Mouse (Mus musculus): ENCODE measurements around the gene Ctnnbip1. TPM values are rescaled to one million over a fixed set of nuclear protein-coding genes. Genes with fewer than 3 reads are reported as not detected.

Gene Ctnnbip1
- 10 to 100 TPM; 19.0 to 21.4 TPM for total RNA-seq (2021)
- long read RNA-seq, experiment 1, transcript Ctnnbip1-201 (5 exons, 2,674 nt) = major isoform, 48 of 62 reads
- long read RNA-seq, experiment 1, partial matches to known transcripts = 1 of 62 reads
- long read RNA-seq, experiment 1, other reads (novel, unspliced or antisense) = 12 of 62 reads
- long read RNA-seq, experiment 2, transcript Ctnnbip1-201 (5 exons, 2,674 nt) = major isoform, 53 of 62 reads
- long read RNA-seq, experiment 2, partial matches to known transcripts = 2 of 62 reads
- long read RNA-seq, experiment 2, other reads (novel, unspliced or antisense) = 7 of 62 reads

- H3K27ac ChIP-seq = peak within 1 kb of the TSS; percentile 88
- DNase-seq = peak; percentile 98
- peak within 1 kb of the TSS; percentile 95 for H3K4me3 ChIP-seq
- intact Hi-C loops (cut with DNase I) = loop anchor here (5.0 kb wide), 1 partner anchor 219 kb away; the partner anchor contains the start of gene Tmem201
- no peak for TF ChIP-seq CTCF (IDR thresholded peaks at IDR 0.05)
Measured at GRCm38 (mm10) chr4:149517868-149518340, at the start of gene Ctnnbip1. TSS of gene Ctnnbip1 (plus strand) at chr4:149518236.

- intact Hi-C loops (cut with DNase I) = no loop called here
- no peak overlapping the region for H3K4me3 ChIP-seq
- TF ChIP-seq CTCF (IDR thresholded peaks at IDR 0.05) = no peak
- no peak for DNase-seq
- no peak overlapping the region for H3K27ac ChIP-seq
Measured at GRCm38 (mm10) chr4:149469557-149469956, 48.5 kb upstream of the Ctnnbip1 start.

- TF ChIP-seq CTCF (IDR thresholded peaks at IDR 0.05) = no peak
- intact Hi-C loops (cut with DNase I) = no loop called here
- no peak overlapping the region for H3K27ac ChIP-seq
- H3K4me3 ChIP-seq = no peak overlapping the region
- no peak for DNase-seq
Measured at GRCm38 (mm10) chr4:149475096-149475495, 42.9 kb upstream of the Ctnnbip1 start.

GRCm38 (mm10) chr4:149477078-149477477 is 41.0 kb upstream of the Ctnnbip1 start, which contains the start of gene Tmem274:
TSS of gene Tmem274 (plus strand) at chr4:149477378.
- TF ChIP-seq CTCF (IDR thresholded peaks at IDR 0.05) = no peak
- intact Hi-C loops (cut with DNase I) = no loop called here

GRCm38 (mm10) chr4:149484566-149484965 is 33.5 kb upstream of the Ctnnbip1 start:
- no peak for DNase-seq
- TF ChIP-seq CTCF (IDR thresholded peaks at IDR 0.05) = no peak
- intact Hi-C loops (cut with DNase I) = no loop called here

More at GRCm38 (mm10) chr4:149477078-149477477, 41.0 kb upstream of the Ctnnbip1 start, which contains the start of gene Tmem274:
- Histone ChIP-seq H3K27ac (no peak within 1 kb of the TSS), H3K4me3 (no peak within 1 kb of the TSS)
- no peak for DNase-seq

GRCm38 (mm10) chr4:149485053-149485824 is 32.8 kb upstream of the Ctnnbip1 start, which contains the start of the genes Nmnat1 and Lzic:
TSS of gene Nmnat1 (minus strand) at chr4:149485202.
TSS of gene Lzic (plus strand) at chr4:149485229.
- no peak; the same call in 1 of the 2 replicates for TF ChIP-seq CTCF (IDR thresholded peaks at IDR 0.05)
- intact Hi-C loops (cut with DNase I) = loop anchor here (5.0 kb wide), 1 partner anchor 33 kb away; the partner anchor contains the start of gene Rbp7
- peak within 1 kb of the TSS; percentile 97 for H3K27ac ChIP-seq
- peak; percentile 97 for DNase-seq
- H3K4me3 ChIP-seq = peak within 1 kb of the TSS; percentile 86

More at GRCm38 (mm10) chr4:149484566-149484965, 33.5 kb upstream of the Ctnnbip1 start:
- Histone ChIP-seq H3K4me3 (peak overlapping the region; percentile 86), H3K27ac (peak overlapping the region; percentile 97)

- peak overlapping the region; percentile 86 for H3K4me3 ChIP-seq
- DNase-seq = no peak
- peak overlapping the region; percentile 97 for H3K27ac ChIP-seq
- intact Hi-C loops (cut with DNase I) = loop anchor here (2.0 to 5.0 kb wide), 2 partner anchors 34 to 57 kb away; partner anchors contain the start of gene Rbp7
- peak; percentile 55 for TF ChIP-seq CTCF (IDR thresholded peaks at IDR 0.05)
Measured at GRCm38 (mm10) chr4:149485825-149486206, 32.2 kb upstream of the Ctnnbip1 start.

- DNase-seq = no peak
- TF ChIP-seq CTCF (IDR thresholded peaks at IDR 0.05) = no peak
- no peak overlapping the region for H3K27ac ChIP-seq
- intact Hi-C loops (cut with DNase I) = loop anchor here (2.0 to 5.0 kb wide), 2 partner anchors 35 to 55 kb away; partner anchors contain the start of gene Rbp7
- H3K4me3 ChIP-seq = no peak overlapping the region
Measured at GRCm38 (mm10) chr4:149487729-149488128, 30.3 kb upstream of the Ctnnbip1 start.

- no peak overlapping the region for H3K27ac ChIP-seq
- TF ChIP-seq CTCF (IDR thresholded peaks at IDR 0.05) = no peak
- no peak for DNase-seq
- H3K4me3 ChIP-seq = no peak overlapping the region
- intact Hi-C loops (cut with DNase I) = loop anchor here (5.0 kb wide), 1 partner anchor 37 kb away; the partner anchor contains the start of gene Rbp7
Measured at GRCm38 (mm10) chr4:149489415-149490240, 28.4 kb upstream of the Ctnnbip1 start.

- Histone ChIP-seq H3K4me3 (no peak overlapping the region), H3K27ac (no peak overlapping the region)
- peak; percentile 42; the same call in 1 of the 2 replicates for TF ChIP-seq CTCF (IDR thresholded peaks at IDR 0.05)
- no peak for DNase-seq
- intact Hi-C loops (cut with DNase I) = no loop called here
Measured at GRCm38 (mm10) chr4:149491151-149491550, 26.9 kb upstream of the Ctnnbip1 start.

- no peak for DNase-seq
- TF ChIP-seq CTCF (IDR thresholded peaks at IDR 0.05) = no peak
- Histone ChIP-seq H3K4me3 (no peak overlapping the region), H3K27ac (no peak overlapping the region)
- intact Hi-C loops (cut with DNase I) = no loop called here
Measured at GRCm38 (mm10) chr4:149496612-149497011, 21.4 kb upstream of the Ctnnbip1 start.

GRCm38 (mm10) chr4:149498901-149499300 is 19.1 kb upstream of the Ctnnbip1 start:
- intact Hi-C loops (cut with DNase I) = no loop called here
- no peak for TF ChIP-seq CTCF (IDR thresholded peaks at IDR 0.05)
- no peak overlapping the region for H3K4me3 ChIP-seq
- DNase-seq = no peak
- no peak overlapping the region for H3K27ac ChIP-seq
